Mouse (Mus musculus) frontal cortex, adult (tissue): ENCODE measurements around the gene Tas2r138.
"Not testable (repeated sequence)": the region's sequence is repeated elsewhere in the genome, so short reads cannot be mapped to it uniquely, and the experiment has no call there.

Experiments
- ATAC-seq: cut with Nextera tagmentation; 2 replicates; pipeline ENCODE4 v1.9.2; 2017; ENCODE audit warnings: mild to moderate bottlenecking, moderate library complexity, mixed read lengths; ENCODE audit not compliant: low TSS enrichment

The Tas2r138 gene

GRCm38 (mm10) chr6:40613260-40613852, at the start of gene Tas2r138:
TSS of gene Tas2r138 (minus strand) at chr6:40613310.
- ATAC-seq = no peak

GRCm38 (mm10) chr6:40660930-40661329, 47.8 kb upstream of the Tas2r138 start:
- no peak for ATAC-seq

GRCm38 (mm10) chr6:40650953-40651352, 37.8 kb upstream of the Tas2r138 start:
- no peak for ATAC-seq

GRCm38 (mm10) chr6:40645701-40646100, 32.6 kb upstream of the Tas2r138 start:
- ATAC-seq = no peak

GRCm38 (mm10) chr6:40640710-40641538, 27.8 kb upstream of the Tas2r138 start:
- no peak for ATAC-seq

GRCm38 (mm10) chr6:40637755-40638154, 24.6 kb upstream of the Tas2r138 start:
- ATAC-seq = no peak

GRCm38 (mm10) chr6:40635559-40635958, 22.4 kb upstream of the Tas2r138 start:
- no peak for ATAC-seq

GRCm38 (mm10) chr6:40634640-40635071, 21.5 kb upstream of the Tas2r138 start:
- no peak for ATAC-seq

- no peak for ATAC-seq
Observed at GRCm38 (mm10) chr6:40628406-40629000, 15.4 kb upstream of the Tas2r138 start, which contains the start of gene Mgam. TSS of gene Mgam (plus strand) at chr6:40628831.

GRCm38 (mm10) chr6:40626111-40626510, 13.0 kb upstream of the Tas2r138 start:
- ATAC-seq = no peak

- peak; percentile 89 for ATAC-seq
Observed at GRCm38 (mm10) chr6:40617965-40618364, 4.9 kb upstream of the Tas2r138 start.

GRCm38 (mm10) chr6:40610244-40610643, 2.9 kb downstream of the Tas2r138 start:
- peak; percentile 62 for ATAC-seq

- peak; percentile 98 for ATAC-seq
Observed at GRCm38 (mm10) chr6:40607431-40607830, 5.7 kb downstream of the Tas2r138 start.

- ATAC-seq = not testable (repeated sequence)
Observed at GRCm38 (mm10) chr6:40598546-40598945, 14.6 kb downstream of the Tas2r138 start.

GRCm38 (mm10) chr6:40594804-40595550, 18.1 kb downstream of the Tas2r138 start:
- ATAC-seq = no peak

GRCm38 (mm10) chr6:40588346-40588745, 24.8 kb downstream of the Tas2r138 start:
- no peak for ATAC-seq

- ATAC-seq = no peak
Observed at GRCm38 (mm10) chr6:40585645-40586044, 27.5 kb downstream of the Tas2r138 start, which contains the start of gene Clec5a. TSS of gene Clec5a (minus strand) at chr6:40585821.

GRCm38 (mm10) chr6:40584336-40584735, 28.8 kb downstream of the Tas2r138 start:
- ATAC-seq = no peak

GRCm38 (mm10) chr6:40576305-40576704, 36.8 kb downstream of the Tas2r138 start:
- no peak for ATAC-seq

GRCm38 (mm10) chr6:40573618-40574017, 39.5 kb downstream of the Tas2r138 start:
- ATAC-seq = peak; percentile 77; the same call in 1 of the 2 replicates

- ATAC-seq = no peak
Observed at GRCm38 (mm10) chr6:40569187-40569586, 43.9 kb downstream of the Tas2r138 start, which contains the start of gene Olfr460. TSS of gene Olfr460 (plus strand) at chr6:40569487.
